Mouse (Mus musculus): ENCODE measurements at regions not wholly inside any gene's neighbourhood (a gene's known extent, or its start where the extent isn't known, plus 50 kb on each side); places are given as distances from the start of the nearest gene placed in this dataset.

- no peak for DNase-seq
These were observed 166.6 kb upstream of the Id4 start for GRCm38 (mm10) chr13:48094275-48095035.

- DNase-seq = no peak
These were observed 158.9 kb upstream of the Id4 start for GRCm38 (mm10) chr13:48102156-48102555.

GRCm38 (mm10) chr13:48102576-48102975 is 158.5 kb upstream of the Id4 start:
- DNase-seq = no peak

GRCm38 (mm10) chr13:48104766-48105165 is 156.3 kb upstream of the Id4 start:
- no peak for DNase-seq

GRCm38 (mm10) chr13:48106946-48107345 is 154.1 kb upstream of the Id4 start:
- DNase-seq = no peak

DNA sequence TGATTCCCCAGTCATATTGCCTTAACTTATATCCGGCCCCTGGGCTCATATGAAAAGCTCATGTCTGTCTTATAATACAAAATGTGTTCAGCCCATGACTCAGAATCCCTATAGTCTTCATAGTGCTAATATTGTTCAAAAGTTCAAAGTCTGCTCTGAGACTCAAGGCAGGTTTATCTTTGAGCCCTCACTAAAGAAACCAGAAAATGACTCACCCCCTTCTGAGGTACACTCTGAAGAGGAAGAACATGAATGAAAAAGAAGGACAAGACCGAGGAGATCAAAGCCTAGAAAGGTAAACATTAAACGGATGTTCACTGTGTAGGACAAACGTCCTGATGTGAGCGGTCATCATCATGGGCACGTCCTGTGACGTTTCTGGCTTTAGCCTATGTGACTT is 145.1 kb upstream of the Id4 start:
- DNase-seq = no peak

- no peak for DNase-seq
These were observed 134.4 kb upstream of the Id4 start for GRCm38 (mm10) chr13:48126582-48126981.

DNA sequence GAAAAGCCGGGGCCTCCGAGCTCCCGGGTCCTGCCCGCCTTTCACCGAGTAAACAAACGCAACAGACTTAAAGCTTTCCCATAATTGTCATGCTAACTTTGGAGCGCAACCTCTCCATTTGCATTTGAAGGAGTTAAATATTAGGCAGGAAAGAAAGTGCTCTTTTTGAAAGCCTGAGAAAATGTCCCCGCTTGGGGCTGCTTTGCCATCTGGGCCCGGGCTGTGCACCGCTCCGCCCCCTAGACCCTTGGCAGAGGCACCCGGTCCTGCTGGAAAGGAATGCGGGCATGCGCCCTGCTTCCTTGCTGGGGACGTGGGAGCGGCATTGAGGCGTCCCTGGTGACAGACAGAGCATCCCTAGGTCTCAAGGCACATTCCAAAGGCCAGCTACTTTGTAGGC is 130.3 kb upstream of the Id4 start:
- DNase-seq = peak; percentile 81

- no peak for DNase-seq
These were observed 129.3 kb upstream of the Id4 start for GRCm38 (mm10) chr13:48131681-48132080.

DNA sequence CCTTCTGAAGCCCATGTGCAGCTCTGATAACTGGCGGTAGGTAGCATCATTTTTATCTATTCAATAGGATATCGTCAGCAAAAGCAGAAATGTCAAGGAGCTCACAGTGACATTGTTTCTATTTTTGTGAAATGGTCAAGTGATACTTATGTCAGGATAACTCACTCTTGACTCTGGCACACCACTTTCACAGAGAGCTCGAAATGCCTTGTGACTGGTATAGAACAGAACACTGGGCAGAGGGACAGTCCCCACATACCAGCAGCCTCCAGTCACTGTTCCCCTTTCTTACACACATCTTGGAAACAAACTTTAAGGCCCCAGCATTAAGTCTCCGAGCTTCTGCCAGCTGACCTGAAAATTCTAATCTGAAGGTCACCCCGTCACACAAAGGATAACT is 115.1 kb upstream of the Id4 start:
- no peak for DNase-seq

DNA sequence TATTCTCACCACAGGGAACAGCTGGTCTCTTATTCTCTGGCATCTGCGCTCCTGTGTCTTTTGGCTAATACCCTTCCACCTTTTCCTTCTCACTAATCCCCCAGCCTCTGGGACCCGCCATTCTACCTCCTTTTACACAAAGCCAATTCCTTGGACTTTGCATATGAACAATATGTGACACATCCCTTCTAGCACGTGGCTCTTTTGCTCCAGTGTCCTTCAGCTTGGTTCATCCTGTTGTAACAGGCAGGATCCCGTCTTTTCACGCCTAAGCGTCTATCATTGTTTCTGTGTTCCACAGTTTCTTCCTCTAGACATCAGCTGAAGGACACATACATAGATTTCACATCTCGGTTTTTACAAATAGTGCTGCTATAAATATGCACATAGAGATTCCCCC is 114.0 kb upstream of the Id4 start:
- DNase-seq = no peak

GRCm38 (mm10) chr13:48153248-48153647 is 107.8 kb upstream of the Id4 start:
- no peak for DNase-seq

- DNase-seq = no peak
These were observed 107.2 kb upstream of the Id4 start for GRCm38 (mm10) chr13:48153684-48154413.

- DNase-seq = no peak
These were observed 106.5 kb upstream of the Id4 start for GRCm38 (mm10) chr13:48154414-48155105.

GRCm38 (mm10) chr13:48159020-48159910 is 101.8 kb upstream of the Id4 start:
- DNase-seq = peak; percentile 39

- DNase-seq = no peak
These were observed 100.9 kb upstream of the Id4 start for GRCm38 (mm10) chr13:48160161-48160560.

GRCm38 (mm10) chr13:48161339-48161738 is 99.7 kb upstream of the Id4 start:
- DNase-seq = no peak

DNA sequence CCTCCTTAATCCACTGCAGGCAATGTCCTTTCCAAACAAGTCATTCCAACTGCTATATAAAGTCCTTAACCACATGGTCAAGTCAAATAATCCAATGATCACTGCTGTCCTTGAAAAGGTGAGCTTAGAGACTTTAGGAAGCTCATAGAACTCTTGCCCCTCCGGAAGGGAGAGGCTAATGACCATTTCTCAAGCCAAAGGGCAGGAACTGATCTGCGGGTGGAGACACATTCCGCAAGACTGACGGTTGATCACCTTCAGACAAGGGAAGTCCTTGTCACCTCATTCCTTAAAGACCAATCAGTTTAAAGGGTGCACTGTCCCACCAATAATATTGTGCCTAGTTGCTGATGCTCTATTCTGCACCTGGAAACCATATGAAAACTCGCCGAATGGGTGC is 96.4 kb upstream of the Id4 start:
- no peak for DNase-seq

- no peak for DNase-seq
These were observed 95.2 kb upstream of the Id4 start for GRCm38 (mm10) chr13:48165838-48166237.

GRCm38 (mm10) chr13:48167976-48168375 is 93.1 kb upstream of the Id4 start:
- no peak for DNase-seq

DNA sequence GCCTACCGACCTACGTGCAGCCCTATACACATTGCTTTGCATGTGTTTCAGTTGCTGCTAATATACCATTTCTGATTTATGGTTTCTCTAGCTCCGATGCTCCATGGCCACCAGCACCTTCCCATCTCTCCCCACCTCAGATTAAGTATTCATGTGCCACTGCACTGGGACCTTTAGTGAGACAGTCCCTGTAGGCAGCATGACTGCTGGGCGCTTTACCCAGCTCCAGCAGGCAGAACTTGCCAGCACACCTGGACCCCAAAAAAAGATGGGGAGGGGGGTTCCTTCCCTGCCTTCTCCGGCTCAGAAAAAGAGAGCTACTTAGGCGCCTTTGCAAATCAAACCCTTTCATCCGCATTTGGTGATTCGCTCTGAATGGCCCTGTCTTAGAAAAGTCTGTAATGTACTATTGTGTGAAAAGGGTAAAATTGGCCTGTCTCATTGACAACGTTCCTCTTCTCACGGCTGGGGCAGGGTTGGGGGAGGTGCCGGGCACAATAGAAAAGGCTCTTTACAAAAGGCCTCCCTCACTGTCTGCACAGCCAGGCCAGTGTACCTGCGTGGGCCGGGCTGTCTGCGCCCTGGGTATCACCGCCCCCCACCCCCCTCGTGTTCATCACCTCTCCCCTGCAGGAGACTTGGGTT is 89.6 kb upstream of the Id4 start:
- DNase-seq = no peak

DNA sequence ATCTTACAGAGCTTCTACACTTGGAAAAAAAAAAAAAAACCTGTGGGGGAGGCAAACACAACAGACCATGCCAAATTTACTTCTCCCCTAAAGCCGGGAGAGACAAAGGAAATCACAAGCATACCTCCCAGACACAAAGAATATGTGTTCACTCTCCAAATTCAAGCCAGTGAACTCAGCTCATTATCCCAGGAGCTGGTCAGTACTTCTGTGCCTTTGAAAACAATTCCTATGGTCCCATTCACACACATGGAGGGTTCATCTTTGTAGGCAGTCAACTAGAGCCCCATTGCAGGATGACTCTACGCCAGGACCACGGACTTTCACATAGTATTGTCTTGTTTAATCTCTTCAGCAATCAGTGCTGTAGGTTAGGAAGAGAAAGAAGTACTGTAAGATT is 89.0 kb upstream of the Id4 start:
- no peak for DNase-seq

Measured in adrenal gland, postnatal 10 days (tissue).